In the genomic region with DNA sequence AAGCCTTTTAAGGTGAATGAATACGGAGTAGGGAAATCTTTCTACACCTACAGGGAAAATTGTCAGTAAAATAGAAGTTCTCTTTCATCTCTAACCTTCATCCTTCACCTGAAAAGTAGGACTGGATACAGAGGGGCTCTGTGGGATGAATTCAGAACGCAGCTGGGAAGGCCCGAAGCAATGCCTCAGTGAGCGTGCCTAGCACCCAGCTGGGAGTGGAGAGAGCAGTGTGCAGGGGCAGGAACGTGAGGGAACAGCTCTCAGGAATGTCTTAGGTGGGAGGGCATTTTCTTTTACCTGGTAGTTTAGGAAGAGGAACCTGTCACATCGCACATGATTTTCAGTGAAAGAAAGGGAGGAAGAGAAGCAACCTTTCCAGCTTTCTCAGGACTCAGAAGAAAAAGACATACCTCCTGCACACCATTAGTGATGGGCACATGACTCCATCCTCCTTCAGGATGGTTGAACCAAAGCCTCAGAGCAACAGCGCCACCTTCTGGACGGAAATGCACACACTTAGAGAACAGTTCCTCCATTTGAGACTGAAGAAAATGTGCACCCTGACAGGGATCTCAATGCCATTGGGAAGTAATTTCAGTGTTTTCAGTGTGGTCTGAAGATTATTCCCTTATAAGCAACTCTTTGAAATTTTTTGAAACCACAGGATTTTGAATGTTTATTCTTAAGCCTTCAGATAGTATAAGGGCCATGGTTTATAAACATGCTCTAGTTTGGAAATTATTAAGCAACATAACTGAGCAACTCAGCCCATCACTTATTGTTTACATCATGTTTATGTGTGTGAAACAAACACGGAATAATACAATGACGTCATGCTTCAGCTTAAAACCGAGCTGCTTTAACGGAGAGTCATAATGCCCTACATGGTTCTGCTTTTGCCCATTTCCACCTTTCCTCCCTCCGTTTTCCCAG, we compare ENCODE assay signal across 8 mouse cellular contexts.
DNase-seq lines count a peak whose midpoint lies in the region; ATAC-seq lines count a peak whose summit lies in the region.

No protein-coding gene starts in this region.

- H3K27me3 ChIP-seq in midbrain, embryonic 10.5 days (ENCODE audit: low read depth, poor library complexity, severe bottlenecking) = no peaks in the 10 kb centered on the region

- H3K36me3 ChIP-seq in midbrain, embryonic 10.5 days = no peaks in the 10 kb centered on the region

- WGBS in midbrain, embryonic 10.5 days = 29% methylated on average over 13 of the region's 13 CpGs

- no peak overlapping the region for H3K27ac ChIP-seq in midbrain, embryonic 10.5 days (replicated peaks)

- no peaks in the 10 kb centered on the region for H3K4me1 ChIP-seq in midbrain, embryonic 10.5 days

- no peak for ATAC-seq in CD4-positive, CD25-positive, alpha-beta regulatory T cell, adult 4 months

- H3K4me3 ChIP-seq in midbrain, embryonic 10.5 days = no peak overlapping the region

- no peaks in the 10 kb centered on the region for H3K9me3 ChIP-seq in midbrain, embryonic 10.5 days (replicated peaks)

- DNase-seq in CD4-positive, CD25-positive, alpha-beta regulatory T cell, adult 2 months (ENCODE audit: low read depth, low spot score) = peak; percentile 47
- peak; percentile 73 to 86 for DNase-seq in cerebellum, postnatal 14 days
- peak; percentile 68 to 78 for DNase-seq in frontal cortex, postnatal 36 days (ENCODE audit: low spot score in 2 of 2)
- DNase-seq in hindlimb bud, embryonic 11.5 days (ENCODE audit: extremely low spot score, low read depth, low spot score) = peak; percentile 81
- peak; percentile 52 to 62 for DNase-seq in layer of hippocampus, postnatal 36 days
- DNase-seq in midbrain, embryonic 10.5 days (ENCODE audit: low spot score) = peak; percentile 73
- DNase-seq in skeletal muscle tissue, adult 2 months (ENCODE audit: low read depth, low spot score) = peak; percentile 60
